Mouse (Mus musculus) embryonic facial prominence, embryonic 12.5 days (tissue): ENCODE data around the gene Uncx. TPM values are rescaled to one million over a fixed set of nuclear protein-coding genes. Genes with fewer than 3 reads are reported as not detected.

Experiments used
- ATAC-seq: fragments of 200-750 bp; cut with Nextera tagmentation; 2 replicates; pipeline ENCODE4 v1.8.0; 2017; ENCODE audit not compliant: insufficient number of reproducible peaks, insufficient read depth, low FRiP score, low TSS enrichment
- H3K27ac ChIP-seq: fragments of 300-500 bp; sonication (generic); 2 replicates; pipeline ENCODE4 v1.5.1; 2016; ENCODE audit warnings: mild to moderate bottlenecking
- H3K27me3 ChIP-seq: fragments of 300-500 bp; sonication (generic); 2 replicates; pipeline ENCODE4 v1.6.1; 2016; ENCODE audit warnings: mild to moderate bottlenecking, moderate library complexity
- H3K36me3 ChIP-seq: fragments of 300-500 bp; sonication (generic); 2 replicates; pipeline ENCODE4 v1.6.1; 2016; ENCODE audit warnings: mild to moderate bottlenecking
- H3K4me1 ChIP-seq: fragments of 300-500 bp; sonication (generic); 2 replicates; pipeline ENCODE4 v1.6.1; 2016
- H3K4me2 ChIP-seq: fragments of 300-500 bp; sonication (generic); replicated peaks from 2 replicates; pipeline ENCODE4 v1.6.1; 2016; ENCODE audit warnings: mild to moderate bottlenecking, moderate library complexity
- H3K4me3 ChIP-seq: fragments of 300-500 bp; sonication (generic); 2 replicates; pipeline ENCODE4 v1.5.1; 2016; ENCODE audit warnings: mild to moderate bottlenecking
- H3K9ac ChIP-seq: fragments of 300-500 bp; sonication (generic); 2 replicates; pipeline ENCODE4 v1.6.1; 2016; ENCODE audit warnings: mild to moderate bottlenecking, moderate library complexity
- H3K9me3 ChIP-seq: fragments of 300-500 bp; sonication (generic); 2 replicates; pipeline ENCODE4 v1.6.1; 2016; ENCODE audit warnings: mild to moderate bottlenecking, moderate library complexity
- whole genome bisulfite sequencing: fragments of 180-500 bp; shearing (Covaris S2); methylation state at CpG from one replicate; pipeline ENCODE4 v1.1.7; 2016; 5-methylcytosine and 5-hydroxymethylcytosine counted together
- polyA plus RNA-seq: library from polyadenylated mRNA; unstranded; fragments of >200 nt; fragmentation: Nextera tagmentation; extraction: Ambion mirVana; gene quantifications from 2 replicates; pipeline ENCODE4 v1.2.1, GENCODE M21; 2016

The Uncx gene
- polyA plus RNA-seq, 1 experiment from 2014 or later = 6.4 TPM

DNA sequence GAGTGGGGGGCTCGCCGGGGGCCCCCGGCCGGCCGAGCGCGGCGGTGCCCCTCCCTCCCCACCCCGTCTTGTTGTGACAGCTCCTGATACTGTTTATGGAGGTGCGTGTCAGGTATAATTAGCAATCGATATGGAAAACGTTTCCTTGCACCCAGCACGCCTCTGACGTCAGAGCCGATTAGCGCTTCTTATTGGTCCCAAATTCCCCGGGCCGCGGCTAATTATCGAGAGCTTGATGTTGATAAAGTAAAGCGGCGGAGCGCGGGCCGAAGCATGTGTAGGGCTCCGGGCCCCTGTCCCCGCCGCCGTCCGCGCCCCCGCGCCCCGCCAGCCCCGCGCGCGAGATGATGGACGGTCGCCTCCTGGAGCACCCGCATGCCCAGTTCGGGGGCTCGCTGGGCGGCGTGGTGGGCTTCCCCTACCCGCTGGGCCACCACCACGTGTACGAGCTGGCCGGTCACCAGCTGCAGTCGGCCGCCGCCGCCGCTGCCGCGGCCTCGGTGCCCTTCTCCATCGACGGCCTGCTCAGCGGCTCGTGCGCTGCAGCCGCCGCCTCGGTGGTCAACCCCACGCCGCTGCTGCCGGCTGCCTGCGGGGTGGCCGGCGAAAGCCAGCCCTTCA, 466 bp downstream of the Uncx start:
- no peaks in the 10 kb centered on the region for H3K9me3 ChIP-seq
- peak overlapping the region; percentile 3; the same call in 1 of the 2 replicates for H3K9ac ChIP-seq
- H3K4me1 ChIP-seq = peaks cover 9% of the 10 kb centered on the region
- no peaks in the 10 kb centered on the region for H3K36me3 ChIP-seq
- no peak for ATAC-seq
- H3K27me3 ChIP-seq = peaks cover 87% of the 10 kb centered on the region
- WGBS = under 1% methylated on average over 71 of the region's 71 CpGs
- H3K27ac ChIP-seq = no peak overlapping the region
- H3K4me2 ChIP-seq = peak overlapping the region; percentile 21; the same call in 1 of the 2 replicates
- H3K4me3 ChIP-seq = peak overlapping the region; percentile 23

DNA sequence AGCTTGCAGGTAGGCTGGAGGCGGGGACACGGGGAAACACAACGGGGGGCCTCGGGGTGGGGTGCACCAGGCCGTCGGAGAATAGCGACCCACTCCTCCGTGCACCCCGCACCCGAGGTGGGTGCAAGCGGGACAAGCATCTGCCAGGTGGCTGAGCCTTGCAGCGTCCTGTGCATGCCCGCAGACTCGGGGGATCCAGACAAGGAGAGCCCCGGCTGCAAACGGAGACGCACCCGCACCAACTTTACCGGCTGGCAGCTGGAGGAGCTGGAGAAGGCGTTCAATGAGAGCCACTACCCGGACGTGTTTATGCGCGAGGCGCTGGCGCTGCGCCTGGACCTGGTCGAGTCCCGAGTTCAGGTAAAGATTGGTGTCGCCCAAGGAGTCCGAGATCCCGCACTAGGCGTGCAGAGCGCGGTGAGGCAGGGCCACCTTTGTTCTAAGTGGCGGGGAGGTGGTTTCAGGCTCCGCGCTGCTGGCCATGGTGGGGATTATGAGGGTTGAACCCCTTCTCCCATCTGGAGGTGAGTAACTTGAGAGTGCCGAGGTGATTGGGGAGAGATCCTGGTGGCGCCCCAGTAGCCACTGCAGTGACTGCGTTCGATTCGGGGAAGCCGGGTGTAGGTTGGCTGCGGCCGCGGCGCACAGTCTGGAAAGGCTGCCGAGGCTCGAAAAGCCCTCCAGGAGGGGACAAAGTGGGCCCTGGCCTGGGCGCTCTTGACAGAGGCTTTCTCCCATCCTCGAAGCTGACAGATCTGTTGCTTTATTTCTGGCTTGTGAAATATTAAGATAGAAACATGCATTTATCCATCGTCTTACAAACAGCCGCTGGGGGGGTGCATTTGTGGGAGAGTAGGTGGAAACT, 1.2 kb downstream of the Uncx start:
- Histone ChIP-seq H3K27me3 (peaks cover 94% of the 10 kb centered on the region), H3K9me3 (no peaks in the 10 kb centered on the region), H3K4me2 (peak overlapping the region; percentile 21; the same call in 1 of the 2 replicates), H3K27ac (no peak overlapping the region), H3K4me3 (peak overlapping the region; percentile 23), H3K4me1 (peaks cover 9% of the 10 kb centered on the region), H3K9ac (peak overlapping the region; percentile 3; the same call in 1 of the 2 replicates), H3K36me3 (no peaks in the 10 kb centered on the region)
- WGBS = under 1% methylated on average over 54 of the region's 54 CpGs
- ATAC-seq = no peak

DNA sequence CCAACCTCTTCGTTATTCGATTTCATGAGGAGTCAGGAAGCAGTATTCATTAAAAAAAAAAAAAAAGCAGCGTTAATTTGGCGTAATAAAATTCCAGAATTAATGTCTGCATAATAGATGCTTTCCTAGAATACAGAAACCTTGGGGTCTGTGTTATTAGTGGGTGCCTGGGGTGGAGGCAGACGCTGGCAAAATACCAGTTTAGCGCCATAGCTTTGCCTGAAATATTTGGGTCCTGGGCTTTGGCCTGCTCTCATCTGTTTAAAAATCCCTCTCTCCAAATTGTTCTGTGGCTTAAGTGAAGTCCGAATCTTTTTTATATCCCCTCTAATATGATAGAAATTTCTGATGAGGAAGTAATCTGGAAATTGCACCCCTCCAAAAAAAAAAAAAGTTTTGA, 1.9 kb downstream of the Uncx start:
- H3K4me1 ChIP-seq = peaks cover 9% of the 10 kb centered on the region
- no peaks in the 10 kb centered on the region for H3K9me3 ChIP-seq
- H3K9ac ChIP-seq = no peak overlapping the region
- no peaks in the 10 kb centered on the region for H3K36me3 ChIP-seq
- H3K4me2 ChIP-seq = no peak overlapping the region
- no peak for ATAC-seq
- 2% methylated on average over 7 of the region's 7 CpGs for WGBS
- H3K27me3 ChIP-seq = peaks cover 98% of the 10 kb centered on the region
- no peak overlapping the region for H3K4me3 ChIP-seq
- H3K27ac ChIP-seq = no peak overlapping the region

DNA sequence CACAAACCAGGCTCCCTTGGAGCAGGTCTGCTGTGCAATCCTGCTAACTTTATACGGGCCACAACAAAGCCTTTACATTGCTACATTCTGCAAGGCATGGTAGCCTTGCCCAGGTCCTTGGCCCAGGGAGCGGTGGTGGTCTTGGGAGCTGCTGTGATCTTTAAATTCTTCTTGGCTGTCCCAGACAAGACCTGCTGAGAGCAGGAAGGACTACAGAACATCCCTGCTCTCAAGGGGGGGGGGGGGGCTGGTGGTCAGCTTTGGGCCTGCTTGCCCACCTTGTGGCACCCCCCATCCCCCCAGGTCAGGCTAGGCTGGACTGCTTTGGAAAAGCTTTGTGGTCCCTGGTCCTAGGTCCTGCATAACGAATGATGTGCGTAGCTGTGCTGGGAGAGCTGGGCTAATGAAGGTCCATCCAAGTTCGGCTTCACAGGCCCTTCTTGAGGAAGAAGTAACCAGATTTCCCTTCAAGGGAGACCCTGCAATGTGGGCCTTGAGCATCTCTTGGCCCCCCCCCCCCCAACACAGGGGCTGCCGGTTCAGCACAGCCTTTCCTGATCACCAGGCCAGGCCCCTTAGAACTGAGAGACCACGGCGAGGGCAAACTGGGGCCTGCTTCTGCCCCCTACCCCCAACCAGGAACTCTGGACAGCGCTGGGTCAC, 2.5 kb downstream of the Uncx start:
- H3K4me1 ChIP-seq = peaks cover 9% of the 10 kb centered on the region
- peak overlapping the region; percentile 18; the same call in 1 of the 2 replicates for H3K4me3 ChIP-seq

DNA sequence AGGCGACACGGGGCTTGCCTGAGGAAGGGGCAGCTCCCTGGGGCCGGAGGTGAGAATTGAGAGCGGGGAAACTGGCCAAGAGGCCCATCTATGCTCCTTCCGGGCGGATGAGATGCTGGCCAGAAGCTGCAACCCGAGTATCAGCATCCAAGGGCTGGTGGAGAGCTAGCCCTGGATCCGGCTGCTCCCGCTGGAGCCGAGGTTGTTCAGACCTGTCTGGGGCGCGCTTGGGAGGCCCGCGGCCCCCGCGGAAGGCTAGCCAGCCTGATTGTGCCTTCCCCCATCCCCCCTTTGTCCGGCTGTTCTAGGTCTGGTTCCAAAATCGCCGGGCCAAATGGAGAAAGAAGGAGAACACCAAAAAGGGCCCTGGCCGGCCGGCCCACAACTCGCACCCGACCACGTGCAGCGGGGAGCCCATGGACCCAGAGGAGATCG, 3.1 kb downstream of the Uncx start:
- ATAC-seq = no peak
- Histone ChIP-seq H3K27me3 (peaks cover 97% of the 10 kb centered on the region), H3K4me1 (peaks cover 9% of the 10 kb centered on the region), H3K4me2 (0 out of 2 replicates have a peak overlapping the region, but pooled peaks have one; percentile 13), H3K9me3 (no peaks in the 10 kb centered on the region), H3K9ac (no peak overlapping the region), H3K27ac (no peak overlapping the region), H3K36me3 (no peaks in the 10 kb centered on the region), H3K4me3 (peak overlapping the region; percentile 18; the same call in 1 of the 2 replicates)
- WGBS = under 1% methylated on average over 25 of the region's 26 CpGs

More for the DNA sequence above, 2.5 kb downstream of the Uncx start:
- 4% methylated on average over 9 of the region's 9 CpGs for WGBS
- Histone ChIP-seq H3K36me3 (no peaks in the 10 kb centered on the region), H3K27ac (no peak overlapping the region), H3K9me3 (no peaks in the 10 kb centered on the region), H3K27me3 (peaks cover 98% of the 10 kb centered on the region), H3K9ac (no peak overlapping the region), H3K4me2 (0 out of 2 replicates have a peak overlapping the region, but pooled peaks have one; percentile 13)
- no peak for ATAC-seq

DNA sequence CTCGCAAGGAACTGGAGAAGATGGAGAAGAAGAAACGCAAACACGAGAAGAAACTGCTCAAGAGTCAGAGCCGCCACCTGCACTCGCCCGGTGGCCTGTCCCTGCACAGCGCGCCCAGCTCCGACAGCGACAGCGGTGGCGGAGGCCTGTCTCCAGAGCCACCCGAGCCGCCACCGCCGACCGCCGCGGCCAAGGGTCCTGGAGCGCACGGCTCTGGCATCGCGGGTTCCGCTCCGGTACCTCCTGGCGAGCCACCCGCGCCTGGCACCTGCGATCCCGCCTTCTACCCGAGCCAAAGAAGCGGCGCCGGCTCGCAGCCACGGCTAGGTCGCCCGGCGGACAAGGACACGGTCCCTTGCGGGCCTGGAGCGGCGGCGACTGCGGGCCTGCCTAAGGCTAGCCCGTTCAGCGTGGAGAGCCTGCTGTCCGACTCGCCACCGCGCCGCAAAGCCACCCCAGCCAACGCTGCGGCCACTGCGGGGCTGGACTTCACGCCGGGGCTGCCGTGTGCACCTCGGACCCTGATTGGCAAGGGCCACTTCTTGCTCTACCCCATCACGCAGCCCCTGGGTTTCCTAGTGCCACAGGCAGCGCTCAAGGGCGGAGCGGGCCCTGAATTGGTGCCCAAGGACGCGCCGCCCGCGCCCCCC, 3.6 kb downstream of the Uncx start:
- H3K9ac ChIP-seq = no peak overlapping the region
- H3K9me3 ChIP-seq = no peaks in the 10 kb centered on the region
- no peaks in the 10 kb centered on the region for H3K36me3 ChIP-seq
- peak overlapping the region; percentile 15 for H3K4me2 ChIP-seq
- H3K27me3 ChIP-seq = peaks cover 97% of the 10 kb centered on the region
- under 1% methylated on average over 67 of the region's 68 CpGs for WGBS
- peak overlapping the region; percentile 18; the same call in 1 of the 2 replicates for H3K4me3 ChIP-seq
- no peak for ATAC-seq
- no peak overlapping the region for H3K27ac ChIP-seq
- H3K4me1 ChIP-seq = peaks cover 9% of the 10 kb centered on the region

DNA sequence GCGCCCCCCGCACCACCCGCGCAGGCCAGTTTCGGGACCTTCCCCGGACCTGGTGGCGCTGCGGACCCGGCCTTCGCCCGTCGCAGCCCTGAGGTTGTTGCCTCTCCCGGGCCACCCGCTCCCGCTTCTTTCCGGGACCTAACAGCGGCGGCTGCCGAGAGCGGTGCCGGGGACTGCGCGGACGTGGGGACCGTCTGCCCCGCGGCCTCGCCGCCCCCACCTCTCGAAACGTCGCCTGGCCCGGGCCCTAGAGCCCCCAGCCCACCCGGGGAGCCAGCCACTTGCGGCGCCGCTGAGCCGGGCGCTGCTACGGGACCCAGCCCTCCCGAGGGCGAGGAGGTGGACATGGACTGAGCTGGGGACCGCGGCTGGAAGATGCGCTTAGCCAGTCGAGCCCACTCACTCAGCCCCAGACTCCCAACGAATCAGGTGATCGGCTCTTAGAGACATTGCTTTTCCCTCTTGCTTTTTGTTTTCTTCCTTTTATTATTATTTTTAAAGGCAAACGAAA, 4.2 kb downstream of the Uncx start:
- no peak for ATAC-seq
- H3K4me2 ChIP-seq = peak overlapping the region; percentile 15
- H3K9me3 ChIP-seq = no peaks in the 10 kb centered on the region
- peaks cover 97% of the 10 kb centered on the region for H3K27me3 ChIP-seq
- H3K9ac ChIP-seq = no peak overlapping the region
- H3K27ac ChIP-seq = no peak overlapping the region
- WGBS = under 1% methylated on average over 48 of the region's 49 CpGs
- peaks cover 9% of the 10 kb centered on the region for H3K4me1 ChIP-seq
- H3K36me3 ChIP-seq = no peaks in the 10 kb centered on the region
- H3K4me3 ChIP-seq = peak overlapping the region; percentile 18; the same call in 1 of the 2 replicates

DNA sequence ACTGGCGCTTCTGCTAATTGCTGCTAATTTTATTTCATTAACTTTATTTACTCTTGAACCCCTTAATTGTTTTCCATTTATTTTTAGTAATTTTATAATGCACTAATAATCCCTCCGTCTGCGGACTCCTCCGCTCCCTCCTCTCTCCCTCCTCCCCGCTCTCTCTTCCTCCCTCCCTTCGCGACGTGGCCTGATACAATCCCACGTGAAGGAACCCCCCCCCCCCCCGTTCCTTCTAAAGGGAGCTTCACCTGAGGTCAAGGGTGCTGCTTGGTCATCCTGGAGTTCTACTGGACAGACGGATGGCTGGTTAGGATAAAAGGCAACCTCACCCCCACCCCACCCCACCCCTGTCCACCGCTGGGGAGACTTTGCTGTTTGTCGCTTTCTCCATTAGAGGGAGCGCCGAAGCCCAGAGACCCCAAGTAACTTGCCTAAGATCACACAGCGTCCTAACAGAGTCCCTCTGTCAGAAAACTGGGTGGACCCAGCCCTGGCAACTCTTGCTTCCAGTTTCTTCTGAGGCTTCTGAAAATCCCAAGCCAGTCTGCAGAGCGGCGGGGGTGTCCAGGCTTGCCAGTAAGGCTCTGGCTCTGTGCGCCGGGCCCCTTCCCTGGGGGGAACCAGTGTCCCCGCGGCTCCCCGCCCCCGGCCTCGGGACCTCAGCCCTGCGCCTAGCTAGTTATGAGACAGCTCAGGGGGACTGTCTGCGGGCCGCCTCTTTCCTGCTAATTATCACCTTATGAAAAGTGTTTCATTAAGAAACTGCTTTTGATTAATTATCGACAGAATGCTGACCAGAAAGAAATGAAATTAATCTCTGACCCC, 10.4 kb downstream of the Uncx start:
- Histone ChIP-seq H3K4me1 (peaks cover 11% of the 10 kb centered on the region; the same call in 1 of the 2 replicates), H3K4me3 (no peak overlapping the region), H3K36me3 (no peaks in the 10 kb centered on the region), H3K9me3 (no peaks in the 10 kb centered on the region), H3K9ac (no peak overlapping the region), H3K27me3 (peaks cover 96% of the 10 kb centered on the region), H3K27ac (no peak overlapping the region), H3K4me2 (no peak overlapping the region)
- ATAC-seq = no peak
- WGBS = 1% methylated on average over 28 of the region's 29 CpGs

DNA sequence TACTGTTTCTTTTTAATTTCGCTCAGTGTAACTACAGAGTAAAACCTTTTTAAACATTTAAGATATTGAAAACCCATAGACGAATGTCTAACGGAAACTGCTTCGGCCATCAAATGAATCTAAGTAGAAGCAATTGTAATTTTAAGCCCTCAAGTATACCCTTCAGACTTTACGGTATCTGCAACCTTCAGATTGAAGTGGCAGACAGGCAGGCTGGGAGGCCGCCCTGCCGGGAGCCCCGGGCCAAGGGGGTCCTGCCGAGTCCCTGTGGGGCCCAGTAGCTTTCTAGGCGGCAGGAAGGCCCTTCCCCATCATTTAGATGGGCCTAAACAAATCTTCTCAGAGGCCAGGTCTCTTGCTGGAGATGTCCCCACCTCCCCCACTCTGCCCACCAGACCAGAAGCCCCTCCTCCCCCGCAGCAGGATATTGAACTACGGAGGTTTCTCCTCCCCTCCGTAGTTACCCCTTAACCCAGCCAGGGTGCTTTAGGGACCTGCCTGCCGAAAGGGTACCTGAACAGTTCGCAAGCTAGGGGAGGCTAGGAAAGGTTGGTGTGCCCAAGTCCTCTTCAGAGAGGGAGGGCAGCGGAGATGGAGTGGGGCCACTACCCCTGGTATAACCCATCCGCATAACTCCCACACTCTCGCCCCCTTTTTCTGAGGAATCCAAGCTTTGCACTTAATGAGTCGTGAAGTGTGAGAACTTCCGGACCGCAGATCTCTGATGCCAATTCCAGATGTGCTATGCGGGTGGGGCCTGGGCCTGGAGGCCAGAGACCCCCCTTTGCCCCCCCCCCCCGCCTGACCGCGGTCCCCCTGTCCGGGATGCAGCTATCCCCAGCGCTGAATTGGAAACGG, 11.4 kb downstream of the Uncx start:
- no peak overlapping the region for H3K4me3 ChIP-seq
- no peaks in the 10 kb centered on the region for H3K9me3 ChIP-seq
- no peak for ATAC-seq
- H3K36me3 ChIP-seq = no peaks in the 10 kb centered on the region
- 2% methylated on average over 28 of the region's 28 CpGs for WGBS
- H3K4me2 ChIP-seq = no peak overlapping the region
- no peak overlapping the region for H3K27ac ChIP-seq
- H3K27me3 ChIP-seq = peaks cover 95% of the 10 kb centered on the region
- peaks cover 20% of the 10 kb centered on the region; the same call in 1 of the 2 replicates for H3K4me1 ChIP-seq
- no peak overlapping the region for H3K9ac ChIP-seq
